Mouse (Mus musculus): ENCODE data around the gene Ube2f. TPM values are rescaled to one million over a fixed set of nuclear protein-coding genes. Genes with fewer than 3 reads are reported as not detected.

Gene Ube2f
- polyA plus RNA-seq, 1 experiment from 2014 or later = 70.5 TPM

- Histone ChIP-seq H3K36me3 (peaks cover 30% of the 10 kb centered on the region), H3K4me2 (replicated peaks) (no peak overlapping the region), H3K4me3 (replicated peaks) (no peak overlapping the region), H3K4me1 (replicated peaks) (peaks cover 12% of the 10 kb centered on the region), H3K27ac (no peak overlapping the region), H3K9ac (replicated peaks) (no peak overlapping the region), H3K27me3 (no peaks in the 10 kb centered on the region), H3K9me3 (no peaks in the 10 kb centered on the region)
- no peak for ATAC-seq
- 89% methylated on average over 3 of the region's 3 CpGs for WGBS
Observed at GRCm38 (mm10) chr1:91302021-91302420, 51.9 kb downstream of the Ube2f start.

- H3K36me3 ChIP-seq = peaks cover 50% of the 10 kb centered on the region
- no peaks in the 10 kb centered on the region for H3K4me1 ChIP-seq (replicated peaks)
- no peaks in the 10 kb centered on the region for H3K27me3 ChIP-seq
- H3K9ac ChIP-seq (replicated peaks) = no peak overlapping the region
- no peak overlapping the region for H3K4me3 ChIP-seq (replicated peaks)
- WGBS = 95% methylated on average over 4 of the region's 4 CpGs
- no peaks in the 10 kb centered on the region for H3K9me3 ChIP-seq
- no peak overlapping the region for H3K4me2 ChIP-seq (replicated peaks)
- ATAC-seq = no peak
- no peak overlapping the region for H3K27ac ChIP-seq
Observed at GRCm38 (mm10) chr1:91304621-91305020, 54.5 kb downstream of the Ube2f start.

GRCm38 (mm10) chr1:91309366-91310085 lies 59.4 kb downstream of the Ube2f start:
- Histone ChIP-seq H3K4me3 (replicated peaks) (no peak overlapping the region), H3K27me3 (no peaks in the 10 kb centered on the region), H3K36me3 (peaks cover 59% of the 10 kb centered on the region), H3K9ac (replicated peaks) (no peak overlapping the region), H3K4me1 (replicated peaks) (peaks cover 8% of the 10 kb centered on the region), H3K4me2 (replicated peaks) (no peak overlapping the region), H3K9me3 (no peaks in the 10 kb centered on the region), H3K27ac (no peak overlapping the region)
- WGBS = 92% methylated on average over 13 of the region's 13 CpGs
- ATAC-seq = no peak

GRCm38 (mm10) chr1:91312273-91312672 lies 62.2 kb downstream of the Ube2f start:
- ATAC-seq = no peak

GRCm38 (mm10) chr1:91313251-91313650 lies 63.1 kb downstream of the Ube2f start:
- Histone ChIP-seq H3K36me3 (peaks cover 33% of the 10 kb centered on the region), H3K4me2 (replicated peaks) (no peak overlapping the region), H3K9ac (replicated peaks) (no peak overlapping the region), H3K9me3 (no peaks in the 10 kb centered on the region), H3K4me3 (replicated peaks) (no peak overlapping the region), H3K27ac (0 out of 2 replicates have a peak overlapping the region, but pooled peaks have one; percentile 17), H3K4me1 (replicated peaks) (peaks cover 8% of the 10 kb centered on the region), H3K27me3 (no peaks in the 10 kb centered on the region)
- ATAC-seq = 0 out of 2 replicates have a peak, but pooled peaks have one; percentile 14
- 52% methylated on average over 5 of the region's 5 CpGs for WGBS

More at GRCm38 (mm10) chr1:91312273-91312672, 62.2 kb downstream of the Ube2f start:
- peaks cover 36% of the 10 kb centered on the region for H3K36me3 ChIP-seq
- peaks cover 8% of the 10 kb centered on the region for H3K4me1 ChIP-seq (replicated peaks)
- no peak overlapping the region for H3K4me3 ChIP-seq (replicated peaks)
- H3K4me2 ChIP-seq (replicated peaks) = no peak overlapping the region
- no peak overlapping the region for H3K9ac ChIP-seq (replicated peaks)
- H3K27me3 ChIP-seq = no peaks in the 10 kb centered on the region
- 92% methylated on average over 4 of the region's 4 CpGs for WGBS
- H3K27ac ChIP-seq = no peak overlapping the region
- H3K9me3 ChIP-seq = no peaks in the 10 kb centered on the region

GRCm38 (mm10) chr1:91317656-91318055 lies 67.6 kb downstream of the Ube2f start:
- 89% methylated on average over 6 of the region's 6 CpGs for WGBS
- no peak overlapping the region for H3K9ac ChIP-seq (replicated peaks)
- ATAC-seq = no peak

GRCm38 (mm10) chr1:91321760-91322438 lies 71.8 kb downstream of the Ube2f start, which contains the start of gene Espnl:
Gene Espnl, plus strand, starts transcription at chr1:91322075.
- H3K9ac ChIP-seq (replicated peaks) = no peak within 1 kb of the TSS
- 82% methylated on average over 19 of the region's 19 CpGs for WGBS
- no peaks in the 10 kb centered on the region for H3K36me3 ChIP-seq
- no peak within 1 kb of the TSS for H3K27ac ChIP-seq
- H3K4me3 ChIP-seq (replicated peaks) = no peak within 1 kb of the TSS
- no peaks in the 10 kb centered on the region for H3K27me3 ChIP-seq
- H3K4me2 ChIP-seq (replicated peaks) = no peak within 1 kb of the TSS
- no peaks in the 10 kb centered on the region for H3K9me3 ChIP-seq
- no peak for ATAC-seq
- no peaks in the 10 kb centered on the region for H3K4me1 ChIP-seq (replicated peaks)

More at GRCm38 (mm10) chr1:91317656-91318055, 67.6 kb downstream of the Ube2f start:
- Histone ChIP-seq H3K4me1 (replicated peaks) (peaks cover 8% of the 10 kb centered on the region), H3K27me3 (no peaks in the 10 kb centered on the region), H3K4me3 (replicated peaks) (no peak overlapping the region), H3K9me3 (no peaks in the 10 kb centered on the region), H3K4me2 (replicated peaks) (no peak overlapping the region), H3K36me3 (no peaks in the 10 kb centered on the region; the same call in 1 of the 2 replicates), H3K27ac (no peak overlapping the region)

- Histone ChIP-seq H3K4me1 (replicated peaks) (no peaks in the 10 kb centered on the region), H3K36me3 (no peaks in the 10 kb centered on the region), H3K9me3 (no peaks in the 10 kb centered on the region), H3K27me3 (no peaks in the 10 kb centered on the region), H3K9ac (replicated peaks) (no peak overlapping the region), H3K4me2 (replicated peaks) (no peak overlapping the region), H3K4me3 (replicated peaks) (no peak overlapping the region), H3K27ac (no peak overlapping the region)
- 81% methylated on average over 2 of the region's 2 CpGs for WGBS
- ATAC-seq = no peak
Observed at GRCm38 (mm10) chr1:91324646-91325045, 74.5 kb downstream of the Ube2f start.

GRCm38 (mm10) chr1:91325488-91326042 lies 75.5 kb downstream of the Ube2f start:
- no peak overlapping the region for H3K4me2 ChIP-seq (replicated peaks)
- no peak overlapping the region for H3K9ac ChIP-seq (replicated peaks)
- WGBS = 79% methylated on average over 4 of the region's 4 CpGs
- H3K27ac ChIP-seq = no peak overlapping the region
- no peak overlapping the region for H3K4me3 ChIP-seq (replicated peaks)
- no peaks in the 10 kb centered on the region for H3K27me3 ChIP-seq
- no peak for ATAC-seq
- H3K9me3 ChIP-seq = no peaks in the 10 kb centered on the region
- H3K4me1 ChIP-seq (replicated peaks) = no peaks in the 10 kb centered on the region
- H3K36me3 ChIP-seq = no peaks in the 10 kb centered on the region

- Histone ChIP-seq H3K9me3 (no peaks in the 10 kb centered on the region), H3K9ac (replicated peaks) (no peak overlapping the region), H3K4me2 (replicated peaks) (no peak overlapping the region), H3K27ac (no peak overlapping the region), H3K4me1 (replicated peaks) (no peaks in the 10 kb centered on the region), H3K27me3 (no peaks in the 10 kb centered on the region), H3K36me3 (no peaks in the 10 kb centered on the region), H3K4me3 (replicated peaks) (no peak overlapping the region)
- 50% methylated on average over 4 of the region's 4 CpGs for WGBS
- ATAC-seq = no peak
Observed at GRCm38 (mm10) chr1:91332102-91332501, 82.0 kb downstream of the Ube2f start.

GRCm38 (mm10) chr1:91333582-91333981 lies 83.5 kb downstream of the Ube2f start:
- H3K4me2 ChIP-seq (replicated peaks) = no peak overlapping the region
- H3K9me3 ChIP-seq = no peaks in the 10 kb centered on the region
- H3K4me1 ChIP-seq (replicated peaks) = no peaks in the 10 kb centered on the region
- H3K27ac ChIP-seq = no peak overlapping the region
- no peak overlapping the region for H3K4me3 ChIP-seq (replicated peaks)
- no peak overlapping the region for H3K9ac ChIP-seq (replicated peaks)
- H3K36me3 ChIP-seq = no peaks in the 10 kb centered on the region
- no peaks in the 10 kb centered on the region for H3K27me3 ChIP-seq
- ATAC-seq = no peak

- Histone ChIP-seq H3K4me1 (replicated peaks) (no peaks in the 10 kb centered on the region), H3K36me3 (no peaks in the 10 kb centered on the region), H3K27ac (no peak overlapping the region), H3K9ac (replicated peaks) (no peak overlapping the region), H3K4me2 (replicated peaks) (no peak overlapping the region), H3K27me3 (peaks cover 7% of the 10 kb centered on the region; the same call in 1 of the 2 replicates), H3K4me3 (replicated peaks) (no peak overlapping the region), H3K9me3 (no peaks in the 10 kb centered on the region)
- ATAC-seq = no peak
- WGBS = 92% methylated on average over 7 of the region's 7 CpGs
Observed at GRCm38 (mm10) chr1:91337355-91337754, 87.3 kb downstream of the Ube2f start.
